Mouse (Mus musculus): ENCODE results near the gene Pitx1.

The Pitx1 gene

DNA sequence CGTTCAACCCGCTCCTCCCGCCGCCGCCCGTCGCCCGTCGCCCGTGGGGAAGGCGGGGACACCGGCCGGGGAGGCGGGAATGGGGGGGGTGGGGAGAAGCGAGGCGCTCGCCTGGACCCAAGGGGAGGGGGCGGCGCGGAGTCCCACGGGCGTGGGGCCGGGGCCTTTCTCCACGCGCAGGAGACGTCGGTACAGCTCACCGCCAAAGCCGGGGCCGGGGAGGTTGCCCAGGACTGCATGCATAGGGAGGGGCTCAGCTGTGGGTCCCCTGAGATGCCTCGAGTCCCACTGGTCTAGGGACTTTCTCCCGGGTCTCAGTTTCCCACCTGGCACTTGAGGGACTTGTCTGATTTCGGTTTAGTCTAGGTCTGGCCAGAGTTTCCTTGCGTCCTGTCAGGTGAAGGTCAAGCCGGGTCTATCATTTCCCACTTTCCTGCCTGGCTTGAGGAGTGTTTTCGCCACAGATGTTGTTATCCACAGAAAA is at the start of gene Pitx1:
Gene Pitx1, minus strand, starts transcription at position 51 of the 484 bp plus-strand sequence.
- no peak for DNase-seq (ENCODE audit: low spot score in 2 of 2)

- no peak for DNase-seq (ENCODE audit: low spot score in 2 of 2)
Observed at GRCm38 (mm10) chr13:55881431-55882202, 45.6 kb upstream of the Pitx1 start.

- DNase-seq (ENCODE audit: low spot score in 2 of 2), result no peak
Observed at GRCm38 (mm10) chr13:55878353-55878752, 42.4 kb upstream of the Pitx1 start.

- DNase-seq (ENCODE audit: low spot score in 2 of 2), result no peak
Observed at GRCm38 (mm10) chr13:55871410-55871809, 35.4 kb upstream of the Pitx1 start.

DNA sequence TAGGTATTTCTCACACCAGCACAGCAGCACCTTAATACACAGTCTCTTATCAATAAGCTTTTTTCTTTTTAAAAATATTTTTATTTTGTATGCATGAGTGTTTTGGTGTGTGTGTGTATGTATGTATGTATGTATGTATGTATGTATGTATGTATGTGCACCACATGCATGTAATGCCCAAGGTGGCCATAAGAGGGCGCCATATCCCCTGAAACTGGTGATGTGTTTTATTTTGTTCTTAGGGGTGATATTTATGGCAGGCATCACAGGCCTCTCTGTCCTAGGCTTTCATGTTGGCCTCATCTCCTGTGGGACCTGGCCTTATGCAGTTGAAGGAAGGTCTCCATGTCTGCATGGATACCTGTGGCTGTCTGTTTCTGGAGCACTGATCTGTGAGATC is 34.0 kb upstream of the Pitx1 start:
- DNase-seq (ENCODE audit: low spot score in 2 of 2), result no peak

DNA sequence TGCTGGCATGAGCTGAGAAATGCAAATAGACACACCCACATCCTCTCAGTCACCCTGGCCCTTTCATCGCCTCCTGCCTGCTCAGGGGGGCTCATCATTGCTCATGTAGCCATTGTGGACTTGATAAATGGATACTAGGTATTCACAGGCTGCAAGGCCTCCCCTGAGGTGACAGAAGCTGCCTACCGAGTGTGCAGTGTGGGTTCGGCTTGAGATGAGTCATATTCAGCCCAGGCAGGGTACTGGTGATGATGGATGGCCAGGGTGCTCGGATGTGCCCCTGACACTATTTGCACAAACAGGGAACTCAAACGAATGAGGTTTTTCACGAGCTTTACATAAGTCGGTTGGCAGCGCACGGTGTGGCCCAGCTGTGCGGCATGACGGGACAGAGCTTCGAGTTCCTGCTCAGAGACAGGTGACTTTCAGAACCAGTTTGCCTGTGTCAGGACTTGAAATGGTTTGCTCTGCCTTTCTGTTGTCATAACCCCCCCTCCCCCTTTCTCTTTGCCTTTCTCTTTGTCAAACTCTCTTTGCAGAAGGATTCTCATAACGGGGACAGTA is 31.6 kb upstream of the Pitx1 start:
- DNase-seq (ENCODE audit: low spot score in 2 of 2), result no peak

DNA sequence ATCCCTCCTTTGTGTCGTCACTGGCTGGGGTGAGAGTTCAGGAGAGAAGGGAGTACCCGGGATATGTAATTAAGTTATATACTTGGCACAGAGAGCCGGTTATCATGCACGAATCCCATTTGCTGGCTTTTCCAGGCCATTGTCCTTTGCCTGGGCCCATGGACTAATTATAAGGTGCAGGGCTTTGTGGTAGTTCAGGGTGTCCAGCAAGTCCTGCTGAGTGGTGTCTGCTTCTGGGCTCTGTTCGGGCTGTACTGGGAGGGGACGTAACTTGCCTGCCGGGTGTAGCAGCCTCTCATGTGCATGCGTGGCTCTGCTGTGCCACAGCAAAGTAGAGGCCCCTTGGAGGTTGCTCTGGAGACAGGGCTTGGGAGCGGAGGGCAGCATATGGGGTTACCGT is 24.5 kb upstream of the Pitx1 start:
- no peak for DNase-seq (ENCODE audit: low spot score in 2 of 2)

DNA sequence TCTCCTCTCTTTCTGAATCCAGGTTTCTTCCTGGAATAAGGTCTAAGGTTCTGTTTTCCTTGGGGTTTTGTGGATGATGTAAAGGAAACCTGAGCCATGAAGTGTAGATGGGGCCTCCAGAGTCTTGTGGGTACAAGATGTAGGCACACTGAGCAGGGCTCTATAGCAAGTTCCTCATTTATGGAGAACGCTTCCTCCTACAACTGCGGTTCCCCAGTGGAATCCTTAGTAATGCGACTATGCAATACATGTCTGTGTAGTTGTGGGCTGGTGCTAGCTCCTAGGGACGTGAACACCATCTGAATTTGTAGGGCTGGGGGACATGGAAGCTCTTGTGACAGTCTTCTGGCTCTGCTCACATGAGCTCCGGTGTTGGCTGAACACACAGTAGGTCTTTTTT is 22.5 kb upstream of the Pitx1 start:
- DNase-seq (ENCODE audit: low spot score in 2 of 2), result no peak

- no peak for DNase-seq (ENCODE audit: low spot score in 2 of 2)
Observed at GRCm38 (mm10) chr13:55855793-55856192, 19.8 kb upstream of the Pitx1 start.

- no peak for DNase-seq (ENCODE audit: low spot score in 2 of 2)
Observed at GRCm38 (mm10) chr13:55852205-55852604, 16.2 kb upstream of the Pitx1 start.

DNA sequence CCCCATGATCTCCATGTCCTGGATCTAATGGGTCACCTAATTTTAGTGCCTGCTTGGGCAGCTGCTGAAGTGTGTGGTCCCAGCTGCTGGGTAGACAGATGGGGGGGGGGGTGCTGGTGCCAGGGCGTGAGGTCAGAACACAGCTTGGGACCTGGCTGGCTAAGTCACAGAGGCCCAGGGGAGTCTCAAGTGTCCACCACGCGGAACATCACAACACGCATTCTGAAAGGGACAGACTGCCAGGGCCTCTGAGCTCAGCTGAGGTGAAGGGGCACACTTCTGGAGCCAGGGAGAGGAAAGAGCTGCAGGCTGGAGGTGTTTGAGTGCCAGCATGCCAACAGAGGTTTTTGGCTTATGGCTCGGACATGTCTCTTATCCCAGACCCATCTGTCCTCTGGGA is 14.7 kb upstream of the Pitx1 start:
- no peak for DNase-seq (ENCODE audit: low spot score in 2 of 2)

- no peak for DNase-seq (ENCODE audit: low spot score in 2 of 2)
Observed at GRCm38 (mm10) chr13:55848604-55849190, 12.7 kb upstream of the Pitx1 start.

GRCm38 (mm10) chr13:55847805-55848204 is 11.8 kb upstream of the Pitx1 start:
- no peak for DNase-seq (ENCODE audit: low spot score in 2 of 2)

GRCm38 (mm10) chr13:55843700-55844099 is 7.7 kb upstream of the Pitx1 start:
- DNase-seq (ENCODE audit: low spot score in 2 of 2), result no peak

DNA sequence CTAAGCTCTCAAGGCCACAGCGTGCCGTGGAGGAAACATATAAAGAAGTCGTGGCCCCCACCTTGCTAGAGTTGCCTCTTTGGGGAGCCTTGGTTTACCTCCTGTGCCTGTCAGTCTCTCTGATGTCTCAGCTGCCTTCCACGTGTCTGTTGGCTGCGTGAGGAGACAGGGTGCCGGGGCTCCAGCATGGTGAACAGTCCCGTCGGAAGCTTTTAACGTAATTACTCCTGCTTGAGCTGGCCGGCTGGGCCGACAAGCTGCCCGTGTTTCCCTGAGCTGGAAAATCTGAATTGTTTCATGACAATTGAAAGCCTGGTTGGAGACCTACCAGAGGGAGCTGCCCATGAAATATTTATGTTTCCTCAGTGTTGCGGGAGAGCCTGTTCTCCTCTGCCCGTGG is 4.2 kb upstream of the Pitx1 start:
- no peak for DNase-seq (ENCODE audit: low spot score in 2 of 2)

DNA sequence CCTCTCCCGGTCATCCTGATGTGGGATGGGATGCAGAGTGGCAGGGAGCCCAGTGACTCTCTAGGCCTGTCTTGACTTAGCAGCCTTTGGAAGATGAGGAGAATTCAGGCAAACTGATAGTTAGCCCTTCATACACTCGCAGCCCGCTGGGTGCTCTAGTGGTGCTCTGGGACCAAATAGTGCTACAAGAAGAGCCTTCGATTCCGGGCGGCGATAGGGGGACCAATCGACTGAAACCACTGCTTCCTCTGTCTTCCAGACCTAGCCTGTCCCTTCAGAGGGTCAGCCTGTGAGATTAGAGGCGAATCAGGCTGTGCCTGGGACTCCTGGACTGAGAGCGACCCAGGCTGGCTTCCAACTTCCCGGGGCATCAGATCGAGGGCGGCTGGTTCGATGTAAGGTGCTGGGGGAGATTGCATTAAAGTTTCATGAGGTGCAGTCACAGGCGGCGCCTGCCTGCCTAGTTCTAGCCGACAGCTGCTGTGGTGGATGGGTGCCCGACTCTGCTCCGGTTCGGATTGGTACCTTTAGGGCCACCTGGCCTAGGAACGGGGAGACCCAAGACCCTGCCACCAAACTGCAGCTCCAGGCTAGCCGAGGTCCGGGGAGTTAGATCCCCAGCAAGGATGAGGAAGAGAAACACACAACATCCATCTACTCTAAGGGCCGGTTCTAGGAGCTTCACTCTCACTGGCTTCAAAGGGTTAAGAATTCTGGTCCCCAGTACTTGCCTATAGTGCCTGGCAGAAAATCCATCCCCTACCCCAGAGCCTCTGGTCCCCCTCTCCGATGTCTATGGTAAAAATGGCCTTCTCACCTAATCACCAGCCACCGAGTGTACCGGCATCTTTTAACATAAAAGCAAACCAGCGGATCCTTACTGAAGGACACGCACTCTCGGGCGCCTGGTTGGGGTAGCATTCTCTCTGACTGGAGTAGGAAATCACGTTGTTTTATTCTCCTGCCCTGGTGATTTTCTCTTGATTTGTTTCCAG is 1.1 kb upstream of the Pitx1 start:
- DNase-seq (ENCODE audit: low spot score in 2 of 2), result no peak

DNA sequence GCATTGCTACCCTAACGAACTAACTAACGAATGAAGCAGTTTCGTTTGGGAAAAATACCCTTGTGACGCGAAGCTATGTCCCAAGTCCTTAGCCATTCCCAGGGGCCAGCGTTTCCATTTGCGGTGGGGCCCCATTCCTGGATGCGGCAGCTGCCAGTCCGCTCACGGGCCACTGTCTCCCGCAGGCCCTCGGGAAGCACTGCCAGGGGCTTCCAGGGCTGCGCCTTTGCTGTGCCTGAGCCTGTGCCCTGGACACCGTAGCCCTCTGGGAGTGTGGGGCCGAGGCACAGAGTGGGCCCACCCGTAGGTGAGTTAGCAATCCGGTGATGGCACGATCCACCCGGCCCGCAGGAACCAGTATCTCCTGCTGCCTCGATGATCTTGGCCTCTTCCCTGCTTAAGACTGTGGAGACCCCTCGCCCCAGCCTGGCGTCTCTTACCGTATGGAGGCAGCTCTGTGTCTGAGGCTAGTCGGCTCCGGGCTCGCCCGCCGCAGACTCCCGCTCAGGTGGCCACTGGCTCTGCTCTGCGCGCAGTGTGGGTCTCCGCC is 369 bp downstream of the Pitx1 start:
- no peak for DNase-seq (ENCODE audit: low spot score in 2 of 2)

DNA sequence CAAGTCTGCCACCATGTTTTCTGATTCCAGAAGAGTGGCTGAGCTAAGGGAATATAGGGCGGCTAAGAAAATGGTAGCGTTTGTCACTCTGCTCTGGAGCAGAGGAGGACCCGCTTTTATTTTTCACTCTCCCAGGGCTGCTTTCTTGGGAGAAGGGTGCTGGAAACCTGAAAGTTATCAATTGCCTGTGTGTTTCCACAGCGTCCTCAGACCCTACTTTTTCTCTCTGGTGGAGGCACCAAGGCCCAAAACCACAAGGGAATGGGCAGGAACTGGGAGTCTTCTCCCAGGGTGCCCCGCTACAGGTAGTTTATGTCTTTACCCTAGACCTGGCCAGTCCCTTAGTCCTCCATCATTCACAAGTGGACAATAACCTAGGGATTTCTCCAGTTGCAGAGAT is 1.3 kb downstream of the Pitx1 start:
- DNase-seq (ENCODE audit: low spot score in 2 of 2), result no peak

DNA sequence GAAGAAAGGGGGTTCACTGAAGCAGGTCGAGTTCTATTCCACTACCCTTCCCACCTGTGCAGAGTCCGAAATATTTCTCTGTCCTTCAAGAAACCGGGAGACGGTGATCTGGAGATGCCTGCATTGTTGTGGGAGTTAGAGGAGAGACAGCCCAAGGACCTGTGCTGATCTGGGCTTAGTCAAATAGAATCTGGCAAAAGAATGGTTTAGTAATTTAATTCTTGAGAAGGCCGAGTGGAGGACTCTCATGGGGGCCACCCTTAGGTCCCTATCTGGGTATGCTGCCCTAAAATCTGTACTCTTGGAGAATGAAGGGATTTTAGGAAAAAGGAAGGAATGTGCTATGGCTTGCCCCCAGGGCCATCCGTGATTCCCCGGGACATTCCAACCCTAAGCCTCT is 2.1 kb downstream of the Pitx1 start:
- no peak for DNase-seq (ENCODE audit: low spot score in 2 of 2)

GRCm38 (mm10) chr13:55832602-55833001 is 3.4 kb downstream of the Pitx1 start:
- DNase-seq (ENCODE audit: low spot score in 2 of 2), result no peak

GRCm38 (mm10) chr13:55831722-55832160 is 4.3 kb downstream of the Pitx1 start:
- DNase-seq (ENCODE audit: low spot score in 2 of 2), result no peak

Measured in frontal cortex, postnatal 25 days (tissue).